Mouse (Mus musculus): Measurements from ENCODE around the gene Zdhhc7.

- TF ChIP-seq POLR2A (IDR thresholded peaks at IDR 0.05; ENCODE audit: low read depth, low read length) (no peak), CTCF (IDR thresholded peaks at IDR 0.05; ENCODE audit: borderline replicate concordance, insufficient read depth, low read length) (no peak)
Measured at GRCm38 (mm10) chr8:120039313-120039919, 61.9 kb downstream of the Zdhhc7 start.
